Mouse (Mus musculus) retina, embryonic 14.5 days (tissue): ENCODE results near the gene Spsb4.

Experiments used
- DNase-seq: peaks from one replicate; pipeline ENCODE4 v3.0.0-alpha.2; 2015; ENCODE audit warnings: low spot score

Spsb4 gene

DNA sequence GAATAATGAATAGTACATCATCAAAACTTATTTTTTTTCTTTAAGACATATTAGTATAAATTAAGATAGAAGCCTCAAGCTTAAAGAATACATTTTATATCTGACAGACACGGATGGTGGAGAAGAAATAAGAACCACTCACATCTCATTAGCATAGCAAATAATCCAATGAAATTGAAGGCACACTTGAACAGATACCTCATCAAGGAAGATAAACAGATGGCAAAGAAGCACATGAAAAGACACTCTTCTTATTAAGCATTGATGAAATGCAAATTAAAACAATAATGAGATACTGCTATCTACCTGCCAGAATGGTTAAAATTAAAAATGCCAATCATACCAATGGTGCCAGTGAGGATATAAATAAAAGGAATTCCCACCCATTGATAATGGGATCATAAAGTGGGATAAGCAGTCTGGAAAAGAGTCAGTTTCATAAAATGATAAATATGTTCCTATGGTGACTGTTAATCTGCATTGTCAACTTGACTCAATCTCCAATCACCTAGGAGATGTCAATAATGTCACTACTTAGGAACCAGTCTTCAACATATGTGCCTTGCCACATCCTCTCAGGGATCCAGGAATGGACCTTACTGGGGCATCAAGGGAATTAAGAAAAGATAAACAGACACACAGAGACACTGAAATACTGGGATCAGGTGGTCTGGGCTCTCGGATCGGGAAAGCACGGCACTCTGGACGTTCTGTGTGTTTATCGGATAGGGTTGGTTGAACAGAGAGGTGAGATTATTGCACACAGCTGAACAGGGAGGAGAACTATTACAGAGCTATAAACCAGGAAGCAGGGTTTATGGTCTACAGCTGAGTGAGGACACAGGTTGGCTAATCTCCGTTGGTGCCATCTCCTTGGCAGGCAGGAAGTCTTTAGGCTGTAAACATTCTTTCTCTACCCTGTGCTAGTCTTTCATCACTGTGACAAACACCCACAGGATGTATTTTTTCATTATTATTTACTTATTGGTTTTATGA is 114.0 kb downstream of the Spsb4 start:
- no peak for DNase-seq

DNA sequence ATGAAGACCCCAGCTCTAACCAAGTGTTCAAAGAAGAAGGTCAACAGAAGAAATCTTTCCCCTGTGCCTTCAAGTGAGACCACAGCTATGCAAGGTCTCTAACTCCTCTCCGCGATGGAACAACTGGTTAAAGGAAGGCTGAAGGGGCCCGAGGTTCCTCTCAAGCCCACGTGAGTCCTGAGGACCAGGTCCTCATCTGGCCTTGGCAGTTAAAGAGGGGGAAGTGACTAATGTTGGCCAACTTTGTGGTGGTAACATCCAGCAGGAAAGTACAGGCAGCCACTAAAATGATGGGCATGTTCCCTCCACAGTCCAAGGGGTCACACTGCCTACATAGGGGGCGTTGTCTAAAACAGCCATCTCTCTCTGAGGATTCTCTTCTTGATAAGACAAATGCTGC is 118.9 kb downstream of the Spsb4 start:
- no peak for DNase-seq

DNA sequence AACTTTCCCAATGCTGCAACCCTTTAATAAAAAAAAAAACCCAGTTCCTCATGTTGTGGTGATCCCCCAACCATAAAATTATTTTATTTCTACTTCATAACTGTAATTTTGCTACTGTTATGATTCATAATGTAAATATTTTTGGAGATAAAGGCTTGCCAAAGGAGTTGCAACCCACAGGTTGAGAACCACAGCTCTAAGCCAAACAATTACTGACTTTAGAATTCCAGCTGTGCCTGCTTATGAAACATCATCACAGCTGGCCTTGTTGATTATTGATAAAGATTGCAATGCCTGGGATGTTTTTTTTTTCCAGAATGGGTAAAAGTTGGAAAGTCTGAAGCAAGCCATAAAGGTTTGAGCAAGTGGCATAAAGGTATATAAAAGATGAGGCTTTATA is 119.6 kb downstream of the Spsb4 start:
- DNase-seq, result no peak

DNA sequence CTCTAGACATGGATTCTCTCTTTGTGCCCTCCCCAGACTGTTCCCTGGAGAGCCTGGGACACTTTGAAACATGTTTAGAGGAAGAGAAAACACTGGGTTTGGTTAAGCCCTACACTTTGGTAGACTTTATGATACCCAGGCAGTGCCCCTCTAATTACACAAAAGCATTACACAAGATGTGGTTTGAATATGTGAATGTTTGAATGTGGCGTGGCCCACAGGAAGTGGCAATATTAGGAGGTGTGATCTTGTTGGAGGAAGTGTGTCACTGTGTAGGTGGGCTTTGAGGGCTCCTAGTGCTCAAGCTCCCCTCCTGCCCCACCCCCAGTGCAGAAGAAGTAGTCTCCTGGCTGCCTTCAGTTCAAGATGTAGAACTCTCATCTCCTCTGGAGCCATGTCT is 122.0 kb downstream of the Spsb4 start:
- no peak for DNase-seq

DNA sequence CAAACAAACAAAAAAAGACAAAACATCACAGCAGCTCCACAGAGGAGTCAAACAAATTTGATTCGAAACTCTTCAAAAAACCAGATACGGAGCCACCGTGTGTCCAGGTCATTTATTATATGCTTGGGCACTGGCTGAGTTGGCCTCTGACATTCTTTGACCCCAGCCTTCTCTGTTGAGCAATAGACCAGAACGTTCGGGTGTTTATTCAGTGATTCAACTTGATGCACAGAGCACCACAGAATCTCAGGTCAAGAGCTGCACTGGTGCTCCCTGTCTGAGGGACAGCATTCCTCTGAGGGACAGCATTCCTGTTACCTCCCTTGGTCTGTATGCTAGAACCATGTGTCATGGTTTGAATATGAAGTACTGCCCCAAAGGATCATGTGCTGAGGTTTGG is 125.1 kb downstream of the Spsb4 start:
- DNase-seq, result no peak
